Mouse (Mus musculus) lung, embryonic 14.5 days (tissue): ENCODE results near the gene Hdac11. TPM values are rescaled to one million over a fixed set of nuclear protein-coding genes. Genes with fewer than 3 reads are reported as not detected.

Experiments
- ATAC-seq: fragments of 200-750 bp; cut with Nextera tagmentation; 2 replicates; pipeline ENCODE4 v1.8.0; 2017; ENCODE audit warnings: mild to moderate bottlenecking, moderate TSS enrichment, moderate library complexity; ENCODE audit not compliant: insufficient read depth
- DNase-seq: peaks from one replicate; pipeline ENCODE4 v3.0.0-alpha.2; 2015
- H3K27ac ChIP-seq: fragments of 300-500 bp; sonication (generic); 2 replicates; pipeline ENCODE4 v1.5.1; 2014; ENCODE audit warnings: low read depth, mild to moderate bottlenecking, moderate library complexity
- H3K27me3 ChIP-seq: fragments of 300-500 bp; sonication (generic); 2 replicates; pipeline ENCODE4 v1.6.1; 2014; ENCODE audit warnings: low read length, control low read depth; ENCODE audit not compliant: insufficient read depth
- H3K36me3 ChIP-seq: fragments of 300-500 bp; sonication (generic); 2 replicates; pipeline ENCODE4 v1.6.1; 2014; ENCODE audit warnings: control low read depth; ENCODE audit not compliant: insufficient read depth
- H3K4me1 ChIP-seq: fragments of 300-500 bp; sonication (generic); 2 replicates; pipeline ENCODE4 v1.6.1; 2014; ENCODE audit warnings: antibody characterized with exemption, control low read depth; ENCODE audit not compliant: insufficient read depth
- H3K4me2 ChIP-seq: fragments of 300-500 bp; sonication (generic); 2 replicates; pipeline ENCODE4 v1.6.1; 2014; ENCODE audit warnings: mild to moderate bottlenecking
- H3K4me3 ChIP-seq: fragments of 300-500 bp; sonication (generic); 2 replicates; pipeline ENCODE4 v1.5.1; 2014; ENCODE audit warnings: low read depth, low read length
- H3K9ac ChIP-seq: fragments of 300-500 bp; sonication (generic); 2 replicates; pipeline ENCODE4 v1.6.1; 2014
- H3K9me3 ChIP-seq: fragments of 300-500 bp; sonication (generic); 2 replicates; pipeline ENCODE4 v1.6.1; 2016; ENCODE audit warnings: low read depth, low read length, control low read depth
- CTCF ChIP-seq: IDR thresholded peaks from 2 replicates; pipeline ENCODE4 v1.5.1; 2016; ENCODE audit warnings: antibody characterized with exemption, low read depth
- WGBS: fragments of 180-500 bp; shearing (Covaris S2); extraction: QIAGEN DNeasy Blood & Tissue Kit; methylation state at CpG from one replicate; pipeline ENCODE4 v1.1.7; 2014; 5-methylcytosine and 5-hydroxymethylcytosine counted together
- polyA plus RNA-seq: library from polyadenylated mRNA; unstranded; fragments of >200 nt; fragmentation: Nextera tagmentation; extraction: Ambion mirVana; gene quantifications from 2 replicates; pipeline ENCODE4 v1.2.1, GENCODE M21; 2014

Gene Hdac11
- polyA plus RNA-seq, 1 experiment from 2014 or later: 8.1 TPM

DNA sequence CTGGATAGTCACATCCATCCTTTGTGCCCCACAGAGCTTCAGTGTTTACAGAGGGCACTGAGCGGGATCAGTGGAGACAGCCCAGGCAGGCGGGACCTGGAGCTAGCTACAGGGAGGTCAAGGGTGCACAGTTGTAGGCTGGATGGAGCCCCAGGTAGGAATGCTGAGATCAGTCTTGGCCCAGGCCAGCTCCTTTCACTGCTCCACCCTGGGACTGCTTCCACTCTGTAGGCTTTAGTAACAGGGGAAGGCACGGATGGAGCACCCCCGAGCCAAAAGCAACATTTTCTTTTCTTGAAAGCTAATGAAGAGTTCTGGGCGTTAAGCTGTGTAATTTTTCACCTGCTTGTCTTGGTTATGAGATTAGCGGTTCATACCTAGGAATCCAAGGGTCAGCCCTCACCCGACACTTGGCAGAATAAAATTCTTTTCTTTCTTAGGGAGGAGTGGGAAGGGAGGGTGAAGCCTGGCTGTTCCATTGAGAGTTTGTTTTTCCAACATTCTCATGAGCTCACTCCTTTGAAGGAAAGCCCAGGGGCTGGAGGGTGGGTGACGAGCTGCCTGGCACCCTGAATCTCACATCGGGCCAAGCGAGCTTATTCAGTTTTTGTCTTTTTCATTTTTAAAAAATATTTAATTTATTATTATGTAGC lies 66.4 kb downstream of the Hdac11 start:
- Histone ChIP-seq H3K36me3 (no peaks in the 10 kb centered on the region), H3K4me3 (no peak overlapping the region), H3K9ac (no peak overlapping the region), H3K27me3 (no peaks in the 10 kb centered on the region), H3K9me3 (no peaks in the 10 kb centered on the region), H3K4me1 (no peaks in the 10 kb centered on the region), H3K27ac (no peak overlapping the region), H3K4me2 (no peak overlapping the region)
- ATAC-seq (peak; percentile 58), DNase-seq (no peak)
- no peak for TF ChIP-seq CTCF
- WGBS: 53% methylated on average over 10 of the region's 10 CpGs

Other genes with a start within 250 kb of the Hdac11 start
- gene Iqsec1, start 168.0 kb upstream of the Hdac11 start, polyA plus RNA-seq: 15.8 and 16.9 TPM in 2 replicates
- gene Nup210, start 39.8 kb upstream of the Hdac11 start, polyA plus RNA-seq: 30.8 and 35.3 TPM in 2 replicates
- 22.9 and 32.3 TPM in 2 replicates for gene Fbln2, start 55.8 kb downstream of the Hdac11 start, polyA plus RNA-seq